Mouse (Mus musculus): ENCODE results near the gene Gabarapl1. TPM values are rescaled to one million over a fixed set of nuclear protein-coding genes. Genes with fewer than 3 reads are reported as not detected.

The Gabarapl1 gene
- polyA plus RNA-seq, 1 experiment: 296 TPM

GRCm38 (mm10) chr6:129534627-129535190 lies 1.7 kb downstream of the Gabarapl1 start:
- H3K4me1 ChIP-seq (ENCODE audit: control insufficient read depth, insufficient read depth, low read length): peaks cover 12% of the 10 kb centered on the region
- peak overlapping the region; percentile 87 for H3K4me3 ChIP-seq (ENCODE audit: control insufficient read depth, low read depth, low read length)
- H3K27me3 ChIP-seq (ENCODE audit: control insufficient read depth, insufficient read depth, low read length): no peaks in the 10 kb centered on the region
- H3K27ac ChIP-seq (ENCODE audit: control insufficient read depth, insufficient read depth, low read depth, low read length): peak overlapping the region; percentile 1; the same call in 1 of the 2 replicates
- TF ChIP-seq CTCF (IDR thresholded peaks at IDR 0.05; ENCODE audit: control insufficient read depth, insufficient read depth, insufficient replicate concordance, low read depth, low read length): no peak
- no peak for TF ChIP-seq POLR2A (IDR thresholded peaks at IDR 0.05; ENCODE audit: control insufficient read depth, low read depth, low read length)
- H3K36me3 ChIP-seq (ENCODE audit: control insufficient read depth, insufficient read depth, low read length): no peaks in the 10 kb centered on the region; the same call in 1 of the 2 replicates

GRCm38 (mm10) chr6:129535723-129536122 lies 2.8 kb downstream of the Gabarapl1 start:
- no peak for TF ChIP-seq POLR2A (IDR thresholded peaks at IDR 0.05; ENCODE audit: control insufficient read depth, low read depth, low read length)

DNA sequence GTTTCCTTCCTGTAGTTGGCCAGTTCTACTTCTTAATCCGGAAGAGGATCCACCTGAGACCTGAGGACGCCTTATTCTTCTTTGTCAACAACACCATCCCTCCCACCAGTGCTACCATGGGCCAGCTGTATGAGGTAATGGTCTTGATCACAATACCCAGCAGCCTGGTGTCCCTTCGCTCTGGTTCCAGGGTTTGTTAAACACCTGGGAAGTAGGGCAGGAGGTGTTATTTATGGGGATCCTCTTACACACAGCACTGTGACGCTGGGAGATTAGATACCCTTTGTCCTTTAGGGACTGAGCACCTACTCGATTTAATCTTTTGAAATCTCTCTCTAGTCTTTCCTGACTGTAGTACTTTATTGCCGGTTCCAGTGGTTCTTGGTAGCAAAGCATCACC lies 5.6 kb downstream of the Gabarapl1 start:
- TF ChIP-seq POLR2A (IDR thresholded peaks at IDR 0.05; ENCODE audit: control insufficient read depth, low read depth, low read length) (no peak), CTCF (IDR thresholded peaks at IDR 0.05; ENCODE audit: control insufficient read depth, insufficient read depth, insufficient replicate concordance, low read depth, low read length) (no peak)

More at GRCm38 (mm10) chr6:129535723-129536122, 2.8 kb downstream of the Gabarapl1 start:
- H3K36me3 ChIP-seq (ENCODE audit: control insufficient read depth, insufficient read depth, low read length): no peaks in the 10 kb centered on the region; the same call in 1 of the 2 replicates
- peaks cover 12% of the 10 kb centered on the region for H3K4me1 ChIP-seq (ENCODE audit: control insufficient read depth, insufficient read depth, low read length)
- H3K27me3 ChIP-seq (ENCODE audit: control insufficient read depth, insufficient read depth, low read length): no peaks in the 10 kb centered on the region
- peak overlapping the region; percentile 87 for H3K4me3 ChIP-seq (ENCODE audit: control insufficient read depth, low read depth, low read length)
- H3K27ac ChIP-seq (ENCODE audit: control insufficient read depth, insufficient read depth, low read depth, low read length): no peak overlapping the region

GRCm38 (mm10) chr6:129541931-129542330 lies 9.0 kb downstream of the Gabarapl1 start:
- no peaks in the 10 kb centered on the region; the same call in 1 of the 2 replicates for H3K36me3 ChIP-seq (ENCODE audit: control insufficient read depth, insufficient read depth, low read length)

More for the DNA sequence above, 5.6 kb downstream of the Gabarapl1 start:
- Histone ChIP-seq H3K4me3 (ENCODE audit: control insufficient read depth, low read depth, low read length) (peak overlapping the region; percentile 33; the same call in 1 of the 2 replicates), H3K27ac (ENCODE audit: control insufficient read depth, insufficient read depth, low read depth, low read length) (peak overlapping the region; percentile 71), H3K36me3 (ENCODE audit: control insufficient read depth, insufficient read depth, low read length) (no peaks in the 10 kb centered on the region; the same call in 1 of the 2 replicates), H3K4me1 (ENCODE audit: control insufficient read depth, insufficient read depth, low read length) (peaks cover 8% of the 10 kb centered on the region), H3K27me3 (ENCODE audit: control insufficient read depth, insufficient read depth, low read length) (no peaks in the 10 kb centered on the region)

GRCm38 (mm10) chr6:129542540-129542939 lies 9.6 kb downstream of the Gabarapl1 start:
- H3K4me1 ChIP-seq (ENCODE audit: control insufficient read depth, insufficient read depth, low read length): no peaks in the 10 kb centered on the region; the same call in 1 of the 2 replicates
- H3K4me3 ChIP-seq (ENCODE audit: control insufficient read depth, low read depth, low read length): peak overlapping the region; percentile 33
- no peak for TF ChIP-seq POLR2A (IDR thresholded peaks at IDR 0.05; ENCODE audit: control insufficient read depth, low read depth, low read length)
- no peak for TF ChIP-seq CTCF (IDR thresholded peaks at IDR 0.05; ENCODE audit: control insufficient read depth, insufficient read depth, insufficient replicate concordance, low read depth, low read length)
- no peak overlapping the region for H3K27ac ChIP-seq (ENCODE audit: control insufficient read depth, insufficient read depth, low read depth, low read length)
- no peaks in the 10 kb centered on the region for H3K27me3 ChIP-seq (ENCODE audit: control insufficient read depth, insufficient read depth, low read length)
- H3K36me3 ChIP-seq (ENCODE audit: control insufficient read depth, insufficient read depth, low read length): no peaks in the 10 kb centered on the region; the same call in 1 of the 2 replicates

More at GRCm38 (mm10) chr6:129541931-129542330, 9.0 kb downstream of the Gabarapl1 start:
- Histone ChIP-seq H3K27me3 (ENCODE audit: control insufficient read depth, insufficient read depth, low read length) (no peaks in the 10 kb centered on the region), H3K4me1 (ENCODE audit: control insufficient read depth, insufficient read depth, low read length) (no peaks in the 10 kb centered on the region; the same call in 1 of the 2 replicates), H3K4me3 (ENCODE audit: control insufficient read depth, low read depth, low read length) (peak overlapping the region; percentile 66), H3K27ac (ENCODE audit: control insufficient read depth, insufficient read depth, low read depth, low read length) (peak overlapping the region; percentile 51)
- TF ChIP-seq CTCF (IDR thresholded peaks at IDR 0.05; ENCODE audit: control insufficient read depth, insufficient read depth, insufficient replicate concordance, low read depth, low read length): no peak
- TF ChIP-seq POLR2A (IDR thresholded peaks at IDR 0.05; ENCODE audit: control insufficient read depth, low read depth, low read length): no peak

GRCm38 (mm10) chr6:129543709-129544606 lies 11.0 kb downstream of the Gabarapl1 start:
- no peaks in the 10 kb centered on the region; the same call in 1 of the 2 replicates for H3K4me1 ChIP-seq (ENCODE audit: control insufficient read depth, insufficient read depth, low read length)
- TF ChIP-seq CTCF (IDR thresholded peaks at IDR 0.05; ENCODE audit: control insufficient read depth, insufficient read depth, insufficient replicate concordance, low read depth, low read length) (peak; percentile 25; the same call in 1 of the 2 replicates), POLR2A (IDR thresholded peaks at IDR 0.05; ENCODE audit: control insufficient read depth, low read depth, low read length) (no peak)
- no peak overlapping the region for H3K27ac ChIP-seq (ENCODE audit: control insufficient read depth, insufficient read depth, low read depth, low read length)
- H3K4me3 ChIP-seq (ENCODE audit: control insufficient read depth, low read depth, low read length): no peak overlapping the region
- no peaks in the 10 kb centered on the region; the same call in 1 of the 2 replicates for H3K36me3 ChIP-seq (ENCODE audit: control insufficient read depth, insufficient read depth, low read length)
- no peaks in the 10 kb centered on the region for H3K27me3 ChIP-seq (ENCODE audit: control insufficient read depth, insufficient read depth, low read length)

- Histone ChIP-seq H3K27ac (ENCODE audit: control insufficient read depth, insufficient read depth, low read depth, low read length) (no peak overlapping the region), H3K4me1 (ENCODE audit: control insufficient read depth, insufficient read depth, low read length) (no peaks in the 10 kb centered on the region), H3K36me3 (ENCODE audit: control insufficient read depth, insufficient read depth, low read length) (no peaks in the 10 kb centered on the region), H3K27me3 (ENCODE audit: control insufficient read depth, insufficient read depth, low read length) (no peaks in the 10 kb centered on the region), H3K4me3 (ENCODE audit: control insufficient read depth, low read depth, low read length) (no peak overlapping the region)
- no peak for TF ChIP-seq CTCF (IDR thresholded peaks at IDR 0.05; ENCODE audit: control insufficient read depth, insufficient read depth, insufficient replicate concordance, low read depth, low read length)
- no peak for TF ChIP-seq POLR2A (IDR thresholded peaks at IDR 0.05; ENCODE audit: control insufficient read depth, low read depth, low read length)
Measured at GRCm38 (mm10) chr6:129547277-129547676, 14.3 kb downstream of the Gabarapl1 start.

All from testis, adult 2 months (tissue).